Mouse (Mus musculus) stomach, embryonic 16.5 days (tissue): ENCODE results near the gene Cryz. TPM values are rescaled to one million over a fixed set of nuclear protein-coding genes. Genes with fewer than 3 reads are reported as not detected.

Source experiments
- ATAC-seq: fragments of 200-750 bp; cut with Nextera tagmentation; 2 replicates; pipeline ENCODE4 v1.8.0; 2017; ENCODE audit warnings: moderate number of reproducible peaks, moderate TSS enrichment; ENCODE audit not compliant: insufficient read depth, low FRiP score
- H3K27ac ChIP-seq: fragments of 300-500 bp; sonication (generic); 2 replicates; pipeline ENCODE4 v1.5.1; 2014; ENCODE audit warnings: low read length
- H3K27me3 ChIP-seq: fragments of 300-500 bp; sonication (generic); 2 replicates; pipeline ENCODE4 v1.6.1; 2014; ENCODE audit warnings: low read length, control low read depth, mixed read lengths; ENCODE audit not compliant: control insufficient read depth, insufficient read depth
- H3K36me3 ChIP-seq: fragments of 300-500 bp; sonication (generic); 2 replicates; pipeline ENCODE4 v1.6.1; 2014; ENCODE audit warnings: low read length; ENCODE audit not compliant: control insufficient read depth, insufficient read depth
- H3K4me1 ChIP-seq: fragments of 300-500 bp; sonication (generic); 2 replicates; pipeline ENCODE4 v1.6.1; 2014; ENCODE audit warnings: low read length, control low read depth, mixed read lengths; ENCODE audit not compliant: control insufficient read depth, insufficient read depth
- H3K4me2 ChIP-seq: fragments of 300-500 bp; sonication (generic); 2 replicates; pipeline ENCODE4 v1.6.1; 2014; ENCODE audit warnings: low read depth, low read length, mixed read lengths
- H3K4me3 ChIP-seq: fragments of 300-500 bp; sonication (generic); replicated peaks from 2 replicates; pipeline ENCODE4 v1.5.1; 2014; ENCODE audit warnings: mild to moderate bottlenecking, low read length
- H3K9ac ChIP-seq: fragments of 300-500 bp; sonication (generic); 2 replicates; pipeline ENCODE4 v1.6.1; 2014; ENCODE audit warnings: low read length
- H3K9me3 ChIP-seq: fragments of 300-500 bp; sonication (generic); replicated peaks from 2 replicates; pipeline ENCODE4 v1.6.1; 2016; ENCODE audit warnings: low read length, control low read depth; ENCODE audit not compliant: control insufficient read depth
- WGBS: fragments of 180-500 bp; shearing (Covaris S2); extraction: QIAGEN DNeasy Blood & Tissue Kit; methylation state at CpG from one replicate; pipeline ENCODE4 v1.1.7; 2014; 5-methylcytosine and 5-hydroxymethylcytosine counted together
- polyA plus RNA-seq: library from polyadenylated mRNA; unstranded; fragments of >200 nt; fragmentation: Nextera tagmentation; extraction: Ambion mirVana; gene quantifications from 2 replicates; pipeline ENCODE4 v1.2.1, GENCODE M21; 2015

Cryz gene
- polyA plus RNA-seq, 1 experiment from 2014 or later, result 15.4 TPM

GRCm38 (mm10) chr3:154671013-154671412 is 74.5 kb downstream of the Cryz start:
- H3K36me3 ChIP-seq, result no peaks in the 10 kb centered on the region
- no peak overlapping the region for H3K9ac ChIP-seq
- no peaks in the 10 kb centered on the region for H3K9me3 ChIP-seq
- 63% methylated on average over 5 of the region's 5 CpGs for WGBS
- no peak overlapping the region for H3K4me3 ChIP-seq
- H3K27me3 ChIP-seq, result no peaks in the 10 kb centered on the region
- ATAC-seq, result no peak; the same call in 1 of the 2 replicates
- H3K4me2 ChIP-seq, result no peak overlapping the region
- H3K27ac ChIP-seq, result no peak overlapping the region
- H3K4me1 ChIP-seq, result no peaks in the 10 kb centered on the region

Other genes starting within 250 kb of the Cryz start
- 9.4 and 11.4 TPM in 2 replicates for gene Tyw3, start 393 bp downstream of the Cryz start, polyA plus RNA-seq
- 0.10 and 0.21 TPM in 2 replicates for gene Erich3, start 67.1 kb downstream of the Cryz start, polyA plus RNA-seq